Mouse (Mus musculus) B cell, adult 2 months (primary cell): ENCODE results near the gene Gpbar1.
A peak's percentile ranks its signal among the peaks of the same experiment; 100 is the strongest.
"Not testable (repeated sequence)": the region's sequence is repeated elsewhere in the genome, so short reads cannot be mapped to it uniquely, and the experiment has no call there.

Experiments
- DNase-seq, 2 experiments: peaks; one replicate each; pipeline ENCODE4 v3.0.0; 2022

Gene Gpbar1

DNA sequence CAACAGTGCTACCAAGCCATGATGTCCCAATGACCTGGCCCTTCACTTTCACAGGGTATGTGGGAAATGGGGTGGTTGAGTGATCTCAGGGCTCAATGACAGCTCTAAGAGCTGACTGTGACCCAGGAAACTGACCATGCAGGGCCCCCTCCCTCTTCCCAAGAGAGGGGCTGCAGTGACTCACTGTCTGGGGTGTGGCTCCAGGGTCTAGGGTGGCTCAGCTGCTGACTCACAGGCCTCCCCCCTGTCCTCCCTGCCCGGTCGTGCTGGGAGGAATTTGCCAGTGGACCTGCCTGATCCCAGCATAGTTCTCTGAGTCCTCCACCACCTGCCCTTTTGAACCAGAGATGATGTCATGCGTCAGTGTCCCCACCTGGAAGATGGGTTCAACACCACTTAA is 18.9 kb downstream of the Gpbar1 start:
- no peak for DNase-seq

DNA sequence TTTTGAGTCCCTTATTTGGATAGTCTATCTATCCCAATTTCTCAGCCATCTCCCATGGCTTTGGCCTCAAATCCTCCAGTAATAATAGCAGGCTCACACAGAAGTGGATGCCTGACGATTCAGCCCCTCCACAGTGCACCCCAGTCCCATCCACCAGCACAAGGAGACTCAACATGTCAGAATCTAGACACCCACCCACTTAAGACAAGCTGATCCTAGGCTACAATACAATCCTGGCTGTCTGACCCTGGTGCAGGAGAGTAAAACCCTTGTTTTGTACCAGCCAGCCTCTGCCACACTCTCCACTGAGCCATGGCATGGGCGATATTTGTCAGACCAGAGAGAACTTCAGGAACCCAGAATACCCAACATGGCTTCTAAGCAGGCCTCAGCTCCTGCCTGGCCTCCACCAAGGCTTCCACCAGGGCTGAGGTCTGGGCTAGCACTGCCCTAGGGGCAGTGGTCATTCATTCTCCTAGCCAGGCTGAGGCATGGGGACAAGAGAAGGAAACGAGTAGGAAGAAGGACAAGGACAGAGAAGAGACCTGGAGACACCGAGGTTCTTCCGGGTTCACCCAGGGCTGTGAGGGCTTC is 19.9 kb downstream of the Gpbar1 start:
- no peak for DNase-seq

DNA sequence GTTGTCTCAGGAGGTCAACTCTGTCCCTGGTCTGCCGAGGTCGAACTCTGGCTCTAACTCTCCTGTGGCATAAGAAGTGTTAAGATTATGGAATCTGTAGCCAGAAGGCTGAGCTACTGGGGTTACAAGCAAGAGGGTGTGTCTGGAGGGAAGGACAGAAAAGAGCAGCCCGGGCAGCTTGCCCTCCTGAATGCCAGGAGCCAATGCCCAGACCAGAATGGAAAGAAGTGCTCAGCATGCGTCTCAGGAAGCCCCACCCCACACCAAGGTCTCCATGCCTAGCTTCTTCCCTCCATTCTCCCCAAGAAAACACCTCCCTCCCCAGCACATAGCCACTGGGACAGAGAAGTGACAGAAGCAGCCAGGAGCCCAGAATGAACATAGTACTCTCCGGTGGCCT is 20.6 kb downstream of the Gpbar1 start:
- no peak for DNase-seq

DNA sequence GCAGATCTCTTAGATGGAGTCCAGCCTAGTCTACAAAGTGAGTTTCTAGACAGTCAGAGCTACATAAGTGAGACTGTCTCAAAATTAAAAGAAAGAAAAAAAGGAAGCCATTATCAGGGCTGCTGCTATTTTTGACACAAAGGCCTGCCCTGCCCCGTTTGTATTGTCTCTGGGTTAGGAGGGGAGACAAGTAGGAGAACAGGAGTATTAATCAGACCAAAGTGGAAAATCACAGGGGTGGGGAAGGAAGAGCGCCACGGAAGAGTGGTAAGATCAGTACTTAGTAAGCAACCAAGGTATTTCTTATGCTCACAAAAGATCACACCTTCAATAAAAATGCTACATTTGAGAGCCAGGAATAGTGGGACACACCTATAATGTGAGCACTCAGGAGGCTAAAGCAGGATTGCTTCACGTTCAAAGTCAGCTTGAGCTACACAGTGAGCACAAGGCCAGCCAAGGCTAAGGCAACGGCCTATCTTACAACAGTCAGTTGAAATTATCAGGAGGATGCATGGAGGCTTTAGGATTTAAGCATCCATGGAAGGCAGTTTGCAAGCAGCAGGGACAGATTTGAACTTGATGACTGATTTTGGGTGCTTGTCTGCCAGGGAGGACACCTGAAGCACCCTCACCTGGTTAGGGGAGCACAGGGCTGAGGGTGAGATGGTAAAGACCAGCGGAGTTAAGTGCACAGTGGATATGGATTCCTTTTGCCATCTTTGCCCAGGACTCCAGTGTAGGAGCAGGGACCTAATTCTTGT is 22.2 kb downstream of the Gpbar1 start:
- DNase-seq = no peak

DNA sequence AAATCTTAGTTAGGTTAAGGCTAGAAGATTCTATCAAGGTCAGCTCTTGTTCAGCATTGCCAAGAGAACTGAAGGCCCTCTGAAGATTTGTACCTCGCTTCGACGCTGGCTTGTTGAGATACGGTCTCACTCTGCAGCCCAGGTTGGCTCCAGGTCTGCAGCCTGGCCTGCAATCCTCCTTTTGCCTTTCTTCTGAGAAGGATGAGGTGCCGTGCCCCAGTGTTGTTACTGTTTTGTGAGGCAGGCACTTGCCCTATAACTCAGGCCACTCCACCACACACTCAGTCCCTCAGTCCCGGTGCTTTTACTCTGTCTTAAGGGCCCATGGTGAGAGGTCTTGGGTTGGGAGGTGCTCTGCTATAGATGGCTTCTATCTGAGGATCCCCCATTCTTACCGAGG is 23.9 kb downstream of the Gpbar1 start:
- no peak for DNase-seq

DNA sequence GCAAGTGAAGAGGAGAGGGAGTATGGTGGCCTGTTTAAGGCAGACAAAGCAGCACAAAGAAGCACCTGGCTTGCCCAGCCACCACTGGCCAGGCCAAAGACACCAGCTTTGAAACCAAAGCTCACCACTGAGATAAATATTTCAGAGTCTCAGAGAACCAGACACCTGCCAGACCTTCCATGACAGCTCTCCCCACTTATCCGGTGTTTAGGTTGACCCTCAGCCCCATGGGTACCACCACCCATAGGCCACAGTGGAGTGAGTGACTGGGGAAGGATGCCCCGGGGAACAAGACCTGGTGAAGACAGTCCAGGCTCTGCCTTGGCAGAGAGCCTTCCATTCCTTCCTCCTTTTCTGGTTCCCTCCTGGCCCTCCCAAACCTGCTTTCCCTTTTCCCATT is 24.5 kb downstream of the Gpbar1 start:
- no peak for DNase-seq

DNA sequence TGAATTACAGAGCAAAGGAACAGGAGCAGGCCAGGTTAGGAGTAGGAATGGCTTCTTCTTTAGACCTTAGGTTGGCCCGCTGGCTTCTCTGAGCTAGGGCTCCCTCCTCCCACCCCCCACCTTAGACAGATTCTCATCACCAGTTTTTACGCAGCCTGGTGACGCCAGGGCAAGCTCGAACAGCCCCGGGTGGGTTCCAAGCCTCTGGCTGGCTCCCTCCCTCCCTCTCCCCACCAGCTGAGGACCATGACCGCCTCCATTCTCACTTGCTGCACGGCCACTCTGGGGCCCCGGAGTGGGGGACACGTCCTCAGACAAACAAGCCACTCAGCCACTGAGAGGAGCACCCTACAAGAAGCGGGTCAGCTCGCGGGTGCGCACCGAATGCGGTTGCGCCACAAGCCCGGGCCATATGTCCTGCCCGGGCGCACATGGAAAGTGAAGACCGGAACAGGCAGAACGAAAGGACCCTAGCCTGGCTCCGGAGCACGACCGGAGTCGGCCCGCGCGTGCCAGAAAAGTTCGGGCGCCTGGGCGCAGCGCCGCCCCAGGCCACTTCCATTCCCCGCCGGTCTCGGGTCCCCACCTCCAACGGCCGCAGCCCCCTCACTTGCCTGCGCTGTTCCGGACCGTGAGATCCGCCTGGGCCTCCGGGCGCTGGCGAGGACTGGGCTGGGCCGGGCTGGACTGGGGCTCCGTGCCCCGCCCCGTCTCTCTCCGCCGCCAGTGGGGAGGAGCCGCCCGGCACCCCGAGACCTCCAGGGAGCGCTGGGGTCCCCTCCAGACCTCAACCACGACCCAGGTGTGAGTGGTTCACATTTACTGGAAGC is 25.4 kb downstream of the Gpbar1 start:
- peak; percentile 48 to 50 for DNase-seq

DNA sequence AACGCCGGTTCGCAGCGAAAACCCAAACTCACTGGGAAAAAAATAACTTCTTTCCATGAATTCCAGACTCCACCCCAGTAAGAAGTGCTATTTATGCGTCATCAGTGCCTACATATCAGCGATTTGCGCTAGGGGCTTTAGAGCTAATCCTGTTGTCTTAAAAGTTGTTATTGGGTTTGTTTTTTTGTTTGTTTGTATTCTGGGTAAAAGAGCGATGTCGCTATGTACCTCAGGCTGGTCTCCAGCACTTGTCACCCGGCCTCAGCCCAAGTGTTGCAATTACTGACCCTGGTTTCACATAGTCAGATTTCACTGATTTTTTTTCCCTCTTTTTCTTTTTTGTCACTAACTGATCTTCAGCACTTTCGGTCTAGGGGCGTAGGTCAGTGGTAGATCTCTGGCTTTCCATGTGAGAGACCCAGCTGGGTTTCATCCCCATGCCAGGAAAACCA is 26.0 kb downstream of the Gpbar1 start:
- DNase-seq = no peak

DNA sequence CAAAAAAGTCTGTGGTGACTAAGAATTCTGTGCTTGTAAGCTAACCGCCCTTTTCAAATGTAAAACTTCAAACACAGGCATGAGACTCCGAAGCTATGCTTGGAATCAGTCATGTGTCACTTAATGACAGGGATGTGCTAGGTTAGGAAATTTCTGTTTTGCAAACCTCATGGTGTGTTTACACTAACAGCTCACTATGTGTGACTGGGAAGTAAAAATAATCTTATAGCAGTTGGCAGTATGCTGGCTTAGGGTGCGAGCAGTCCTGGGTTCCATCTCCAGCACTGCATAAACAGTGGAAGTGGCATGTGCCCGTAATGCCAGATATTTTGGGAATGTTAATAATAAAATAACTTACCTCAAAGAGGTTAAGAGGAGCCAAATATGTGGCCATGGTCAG is 26.6 kb downstream of the Gpbar1 start:
- DNase-seq = no peak

DNA sequence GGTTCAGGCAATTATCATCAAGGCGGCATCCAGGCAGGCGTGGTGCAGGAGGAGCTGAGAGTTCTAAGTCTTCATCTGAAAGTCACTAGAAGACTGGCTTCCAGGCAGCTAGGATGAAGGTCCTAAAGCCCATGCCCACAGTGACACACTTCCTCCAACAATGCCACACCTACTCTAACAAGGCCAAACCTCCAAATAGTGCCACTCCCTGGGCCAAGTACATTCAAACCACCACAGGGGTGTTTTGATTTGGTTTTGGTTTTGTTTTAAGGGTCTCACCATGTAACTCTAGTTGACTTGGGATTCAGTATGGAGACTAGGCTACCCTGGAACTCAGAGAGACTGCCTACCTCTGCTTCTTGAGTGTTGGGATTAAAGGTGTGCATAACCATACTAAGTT is 27.2 kb downstream of the Gpbar1 start, which contains the start of gene Tmbim1:
Gene Tmbim1 (minus strand): TSS at position 101 of the 400 bp plus-strand sequence.
- no peak for DNase-seq

DNA sequence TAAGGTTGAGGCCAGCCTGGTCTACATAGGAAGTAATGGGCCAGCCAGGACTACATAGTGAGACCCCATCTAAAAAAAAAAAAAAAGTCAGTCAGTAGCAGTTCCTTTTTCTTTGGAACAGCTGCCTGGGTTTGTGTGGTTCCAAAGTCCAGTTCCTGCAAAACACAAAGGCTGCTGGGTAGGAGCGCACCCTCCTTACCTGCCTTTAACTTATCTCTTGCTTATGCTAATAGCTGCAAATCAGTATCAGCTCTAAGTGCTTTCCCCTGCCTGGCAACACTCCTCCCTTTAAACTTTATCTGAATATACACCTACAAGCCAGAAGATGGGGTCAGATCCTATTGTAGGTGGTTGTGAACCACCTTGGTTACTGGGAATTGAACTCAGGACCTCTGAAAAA is 28.8 kb downstream of the Gpbar1 start:
- no peak for DNase-seq

DNA sequence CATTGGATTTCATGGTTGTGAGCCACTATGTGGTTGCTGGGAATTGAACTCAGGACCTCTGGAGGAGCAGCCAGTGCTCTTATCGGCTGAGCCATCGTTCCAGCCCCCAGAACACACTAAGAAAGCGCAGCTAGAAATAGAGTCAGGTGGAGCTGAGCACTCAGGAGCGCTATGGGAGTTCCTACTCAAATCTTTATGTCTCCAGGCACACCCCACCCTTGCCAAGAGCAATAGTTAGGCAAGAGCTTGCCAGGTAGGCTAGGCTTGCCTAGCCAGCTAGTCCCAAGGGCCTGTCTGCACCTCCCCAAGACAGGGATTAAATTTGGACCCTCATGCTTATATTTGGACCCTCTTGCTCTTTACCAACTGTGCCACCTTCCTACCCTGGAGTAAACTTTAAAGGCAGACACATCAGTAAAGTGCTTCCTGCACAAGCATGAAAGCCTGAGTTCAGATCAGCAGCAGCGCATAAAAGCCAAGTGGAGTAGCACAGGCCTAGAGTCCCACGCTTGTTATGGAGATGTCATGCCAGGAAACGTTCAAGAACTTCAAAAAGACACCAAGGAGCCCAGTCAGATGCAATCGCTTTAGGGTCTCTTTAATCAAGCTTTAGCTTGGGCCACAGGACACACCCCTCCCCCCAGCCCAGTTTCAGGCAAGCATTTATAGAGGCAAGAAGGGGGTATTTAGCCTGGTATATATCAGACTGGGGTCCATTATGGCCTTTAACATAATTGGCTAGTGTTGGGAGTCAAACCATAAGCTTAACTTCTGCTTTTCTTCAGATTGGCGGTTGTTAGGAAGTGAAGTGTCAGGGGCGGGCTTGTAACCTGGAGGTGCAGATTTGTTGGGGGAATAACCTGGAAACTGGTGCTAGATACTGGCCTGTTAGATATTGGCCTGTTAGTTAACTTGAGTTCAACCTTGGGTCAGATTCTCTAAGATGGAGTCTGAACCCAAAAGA is 29.9 kb downstream of the Gpbar1 start:
- no peak for DNase-seq

DNA sequence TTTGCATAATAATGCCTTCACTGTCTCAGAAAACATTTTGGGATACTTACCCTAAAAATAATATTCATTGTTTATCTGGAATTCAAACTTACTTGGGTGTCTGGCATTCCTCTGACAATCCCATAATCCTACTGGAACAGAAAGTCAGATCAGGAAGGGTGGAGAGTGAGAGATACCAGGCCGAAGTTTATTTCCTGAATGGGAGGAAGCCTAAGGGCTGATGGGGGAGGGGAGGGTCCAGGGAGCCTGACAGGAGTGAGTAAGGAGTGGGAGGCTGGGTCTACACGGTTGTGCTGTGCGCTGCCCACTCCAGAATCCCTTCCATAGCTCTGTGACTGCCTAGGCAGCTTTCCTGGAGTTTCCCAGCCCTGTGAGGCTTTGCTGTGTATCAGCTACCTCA is 31.4 kb downstream of the Gpbar1 start:
- DNase-seq = no peak

DNA sequence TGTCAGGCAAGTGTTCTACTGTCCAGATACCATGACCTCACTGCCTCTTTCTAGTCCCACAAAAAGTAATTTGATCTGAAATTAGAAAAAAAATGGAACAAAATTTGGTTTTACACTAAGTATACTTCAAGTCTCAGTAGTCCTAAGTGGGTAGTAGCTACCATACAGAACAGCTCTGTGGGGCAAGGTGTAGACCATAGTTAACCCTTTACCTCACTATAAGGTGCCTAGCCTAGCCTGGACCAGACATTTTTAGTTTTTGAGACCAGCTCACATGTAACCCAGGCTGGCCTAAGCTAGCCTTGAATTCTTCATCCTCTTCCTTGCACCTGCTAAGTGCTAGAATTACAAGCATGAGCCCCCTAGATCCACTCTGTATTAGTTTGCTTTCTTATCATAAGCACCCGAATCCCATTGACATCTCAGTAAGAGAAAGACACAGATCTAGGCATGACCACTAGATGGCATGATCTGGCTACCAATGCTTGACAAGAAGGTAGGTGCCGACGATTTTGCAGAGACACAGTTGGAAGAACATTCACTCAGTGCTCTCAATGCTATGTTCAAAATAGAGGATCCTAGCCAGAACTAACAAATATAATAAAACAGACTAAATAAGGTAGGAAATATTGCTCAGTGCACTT is 34.8 kb downstream of the Gpbar1 start:
- DNase-seq = peak; percentile 63 to 72

DNA sequence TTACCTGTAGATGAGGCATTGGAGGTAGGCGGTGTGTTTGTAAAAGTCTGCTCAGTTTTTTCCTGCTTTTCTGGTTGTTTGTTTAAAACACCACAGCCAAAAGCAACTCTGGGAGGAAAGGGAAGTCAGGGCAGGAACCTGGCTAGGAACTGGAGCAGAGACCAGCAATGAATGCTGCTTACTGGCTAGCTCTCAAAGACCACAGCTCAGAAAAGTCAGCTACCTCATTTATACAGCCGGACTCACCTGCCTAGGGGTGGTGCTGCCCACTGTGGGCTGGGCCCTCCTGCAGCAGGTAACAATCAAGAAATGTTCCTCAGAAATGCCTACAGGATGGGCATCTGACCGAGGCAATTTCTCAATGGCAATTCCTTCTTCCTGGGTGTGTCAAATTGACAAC is 36.4 kb downstream of the Gpbar1 start:
- no peak for DNase-seq

DNA sequence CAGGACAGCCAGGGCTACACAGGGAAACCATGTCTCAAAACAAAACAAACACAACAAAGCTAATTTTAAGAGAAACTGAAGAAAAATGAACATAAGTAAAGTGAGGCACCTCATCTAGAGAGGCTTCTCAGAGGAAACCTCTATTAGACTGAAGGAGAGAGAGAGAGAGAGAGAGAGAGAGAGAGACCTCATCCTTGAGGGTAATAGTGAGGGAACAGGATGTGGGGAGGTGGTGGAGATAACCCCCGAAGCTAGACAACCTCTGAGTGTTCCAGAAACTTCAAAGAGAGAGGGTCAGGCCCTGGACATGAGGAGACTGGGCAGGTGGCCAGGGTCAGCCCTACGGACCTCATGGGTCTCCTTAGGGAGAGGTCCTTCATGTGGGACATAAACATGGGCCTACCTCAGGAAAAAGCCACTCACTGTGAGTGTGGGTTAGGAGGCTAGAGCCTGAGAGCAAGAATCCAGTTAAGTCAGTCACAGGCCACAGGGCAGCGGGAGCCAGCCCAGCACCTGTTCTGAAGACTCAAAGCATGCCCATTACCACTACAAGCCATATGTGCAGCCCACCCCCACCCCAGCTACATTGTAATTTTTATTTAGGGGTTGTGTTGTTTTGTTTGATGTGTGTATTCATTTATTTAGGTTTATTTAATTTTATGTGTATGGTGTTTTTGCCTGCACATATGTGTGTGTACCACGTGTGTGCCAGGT is 37.9 kb downstream of the Gpbar1 start:
- no peak for DNase-seq

DNA sequence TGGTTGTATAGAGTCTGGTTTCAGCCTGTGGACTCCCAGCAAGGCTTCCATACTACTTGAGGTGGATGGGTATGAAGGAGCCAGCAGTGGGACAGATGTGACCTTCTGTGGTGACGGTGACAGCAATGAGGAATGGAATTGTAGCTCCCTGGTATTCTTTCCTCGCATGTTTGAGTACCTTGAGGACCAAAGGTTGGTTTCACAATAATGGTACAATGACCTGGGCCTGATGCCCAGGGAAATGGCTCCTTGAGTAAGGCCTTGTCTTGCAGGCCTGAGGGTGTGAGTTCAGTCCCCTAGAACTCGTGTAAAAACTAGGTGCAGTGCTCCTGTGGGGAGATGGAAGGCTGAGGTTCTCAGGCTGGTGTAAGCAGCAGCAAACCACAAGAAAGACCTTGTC is 40.4 kb downstream of the Gpbar1 start:
- no peak for DNase-seq

DNA sequence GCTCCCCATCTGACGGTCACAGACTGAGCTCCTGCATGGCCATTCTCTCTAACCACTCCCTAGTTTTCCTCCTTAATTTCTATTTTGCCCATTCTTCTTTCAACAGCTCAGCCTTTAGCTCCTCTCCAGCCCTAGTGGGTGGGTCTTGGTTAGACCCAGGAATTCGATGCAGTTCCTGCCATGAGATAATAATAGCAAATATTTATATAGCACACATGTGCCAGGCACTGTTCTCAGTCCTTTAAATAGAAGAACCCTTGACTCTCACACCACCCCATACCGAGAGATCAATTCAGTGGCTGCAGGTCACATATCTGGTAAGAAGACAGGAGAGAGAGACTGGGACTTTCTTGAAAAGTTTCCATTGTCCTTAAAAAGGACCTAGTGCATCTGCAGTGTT is 43.0 kb downstream of the Gpbar1 start:
- no peak for DNase-seq

DNA sequence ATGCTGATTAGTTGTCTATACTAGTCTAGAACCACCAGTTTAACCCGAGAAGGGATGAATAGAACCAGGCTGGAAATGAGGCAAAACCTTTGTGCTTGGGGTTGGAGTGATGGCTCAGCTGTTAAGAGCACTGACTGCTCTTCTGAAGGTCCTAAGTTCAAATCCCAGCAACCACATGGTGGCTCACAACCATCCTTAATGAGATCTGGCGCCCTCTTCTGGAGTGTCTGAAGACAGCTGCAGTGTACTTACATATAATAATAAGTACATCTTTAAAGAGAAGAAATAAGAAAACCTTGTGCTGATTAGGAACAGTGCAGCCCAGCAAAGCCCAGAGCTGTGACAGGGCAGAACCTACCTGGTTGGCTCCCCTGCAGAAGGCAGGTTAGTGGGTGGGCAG is 48.6 kb downstream of the Gpbar1 start:
- not testable (repeated sequence) for DNase-seq
